Mouse (Mus musculus) neural tube, embryonic 13.5 days (tissue): ENCODE data around the gene Mta1. TPM values are rescaled to one million over a fixed set of nuclear protein-coding genes. Genes with fewer than 3 reads are reported as not detected.

Experiments
- ATAC-seq: fragments of 200-750 bp; cut with Nextera tagmentation; 2 replicates; pipeline ENCODE4 v1.8.0; 2017; ENCODE audit warnings: low read depth, mild to moderate bottlenecking, moderate TSS enrichment, moderate library complexity
- H3K27ac ChIP-seq: fragments of 300-500 bp; sonication (generic); replicated peaks from 2 replicates; pipeline ENCODE4 v1.5.1; 2015; ENCODE audit warnings: moderate library complexity, mild to moderate bottlenecking, inconsistent platforms
- H3K27me3 ChIP-seq: fragments of 300-500 bp; sonication (generic); 2 replicates; pipeline ENCODE4 v1.6.1; 2015; ENCODE audit warnings: mild to moderate bottlenecking, inconsistent platforms
- H3K36me3 ChIP-seq: fragments of 300-500 bp; sonication (generic); 2 replicates; pipeline ENCODE4 v1.6.1; 2015; ENCODE audit warnings: mild to moderate bottlenecking, inconsistent platforms
- H3K4me1 ChIP-seq: fragments of 300-500 bp; sonication (generic); replicated peaks from 2 replicates; pipeline ENCODE4 v1.6.1; 2015; ENCODE audit warnings: inconsistent platforms
- H3K4me2 ChIP-seq: fragments of 300-500 bp; sonication (generic); 2 replicates; pipeline ENCODE4 v1.6.1; 2015; ENCODE audit warnings: inconsistent platforms, mild to moderate bottlenecking, moderate library complexity
- H3K4me3 ChIP-seq: fragments of 300-500 bp; sonication (generic); 2 replicates; pipeline ENCODE4 v1.5.1; 2015; ENCODE audit warnings: mild to moderate bottlenecking, inconsistent platforms
- H3K9ac ChIP-seq: fragments of 300-500 bp; sonication (generic); 2 replicates; pipeline ENCODE4 v1.6.1; 2015; ENCODE audit warnings: moderate library complexity, mild to moderate bottlenecking, inconsistent platforms
- H3K9me3 ChIP-seq: fragments of 300-500 bp; sonication (generic); 2 replicates; pipeline ENCODE4 v1.6.1; 2016; ENCODE audit warnings: inconsistent platforms
- WGBS: fragments of 180-500 bp; shearing (Covaris S2); methylation state at CpG from one replicate; pipeline ENCODE4 v1.1.7; 2015; 5-methylcytosine and 5-hydroxymethylcytosine counted together
- polyA plus RNA-seq: library from polyadenylated mRNA; unstranded; fragments of >200 nt; fragmentation: Nextera tagmentation; extraction: Ambion mirVana; gene quantifications from 2 replicates; pipeline ENCODE4 v1.2.1, GENCODE M21; 2015

Mta1 gene
- polyA plus RNA-seq, 1 experiment from 2014 or later, result 14.8 TPM

- Histone ChIP-seq H3K27ac (no peak overlapping the region), H3K4me1 (peaks cover 62% of the 10 kb centered on the region), H3K9me3 (no peaks in the 10 kb centered on the region), H3K4me2 (no peak overlapping the region), H3K36me3 (peaks cover 25% of the 10 kb centered on the region), H3K4me3 (no peak overlapping the region), H3K27me3 (peaks cover 2% of the 10 kb centered on the region; the same call in 1 of the 2 replicates), H3K9ac (no peak overlapping the region)
- no peak for ATAC-seq
- WGBS, result 92% methylated on average over 16 of the region's 16 CpGs
Measured at GRCm38 (mm10) chr12:113144886-113145285, 46.8 kb downstream of the Mta1 start.

GRCm38 (mm10) chr12:113145591-113145990 is 47.5 kb downstream of the Mta1 start:
- Histone ChIP-seq H3K9me3 (no peaks in the 10 kb centered on the region), H3K9ac (no peak overlapping the region), H3K27ac (no peak overlapping the region), H3K36me3 (peaks cover 25% of the 10 kb centered on the region), H3K4me3 (no peak overlapping the region), H3K4me1 (peaks cover 61% of the 10 kb centered on the region), H3K27me3 (peaks cover 7% of the 10 kb centered on the region), H3K4me2 (no peak overlapping the region)
- no peak for ATAC-seq
- WGBS, result 91% methylated on average over 5 of the region's 5 CpGs

- 7% methylated on average over 45 of the region's 45 CpGs for WGBS
- peak within 1 kb of the TSS; percentile 42; the same call in 1 of the 2 replicates for H3K9ac ChIP-seq
- no peaks in the 10 kb centered on the region for H3K9me3 ChIP-seq
- peak within 1 kb of the TSS; percentile 11; the same call in 1 of the 2 replicates for H3K4me3 ChIP-seq
- peaks cover 15% of the 10 kb centered on the region for H3K27me3 ChIP-seq
- H3K4me1 ChIP-seq, result peaks cover 55% of the 10 kb centered on the region
- peak within 1 kb of the TSS; percentile 52; the same call in 1 of the 2 replicates for H3K27ac ChIP-seq
- ATAC-seq, result no peak
- peaks cover 25% of the 10 kb centered on the region for H3K36me3 ChIP-seq
- H3K4me2 ChIP-seq, result peak within 1 kb of the TSS; percentile 35
Measured at GRCm38 (mm10) chr12:113146112-113147057, 48.3 kb downstream of the Mta1 start, which contains the start of gene Crip1. Gene Crip1, plus strand, starts transcription at chr12:113146316.

GRCm38 (mm10) chr12:113147481-113147880 is 49.4 kb downstream of the Mta1 start:
- peak overlapping the region; percentile 52; the same call in 1 of the 2 replicates for H3K27ac ChIP-seq
- peaks cover 26% of the 10 kb centered on the region for H3K27me3 ChIP-seq
- no peak for ATAC-seq
- no peak overlapping the region for H3K4me2 ChIP-seq
- no peaks in the 10 kb centered on the region for H3K9me3 ChIP-seq
- 73% methylated on average over 8 of the region's 8 CpGs for WGBS
- no peak overlapping the region for H3K4me3 ChIP-seq
- H3K36me3 ChIP-seq, result peaks cover 25% of the 10 kb centered on the region
- no peak overlapping the region for H3K9ac ChIP-seq
- H3K4me1 ChIP-seq, result peaks cover 54% of the 10 kb centered on the region

GRCm38 (mm10) chr12:113148381-113149035 is 50.4 kb downstream of the Mta1 start:
- Histone ChIP-seq H3K4me2 (no peak overlapping the region), H3K27ac (no peak overlapping the region), H3K27me3 (peaks cover 35% of the 10 kb centered on the region), H3K4me1 (peaks cover 44% of the 10 kb centered on the region), H3K9me3 (no peaks in the 10 kb centered on the region), H3K36me3 (peaks cover 23% of the 10 kb centered on the region), H3K4me3 (no peak overlapping the region), H3K9ac (no peak overlapping the region)
- ATAC-seq, result no peak
- 37% methylated on average over 16 of the region's 16 CpGs for WGBS

- H3K4me3 ChIP-seq, result no peak overlapping the region
- H3K4me1 ChIP-seq, result peaks cover 41% of the 10 kb centered on the region
- WGBS, result 50% methylated on average over 4 of the region's 4 CpGs
- H3K27me3 ChIP-seq, result peaks cover 35% of the 10 kb centered on the region
- no peak overlapping the region for H3K4me2 ChIP-seq
- H3K27ac ChIP-seq, result no peak overlapping the region
- no peaks in the 10 kb centered on the region for H3K9me3 ChIP-seq
- no peak overlapping the region for H3K9ac ChIP-seq
- peaks cover 15% of the 10 kb centered on the region for H3K36me3 ChIP-seq
- no peak for ATAC-seq
Measured at GRCm38 (mm10) chr12:113149341-113149740, 51.3 kb downstream of the Mta1 start.

GRCm38 (mm10) chr12:113149896-113150295 is 51.8 kb downstream of the Mta1 start:
- no peak overlapping the region for H3K9ac ChIP-seq
- WGBS, result 84% methylated on average over 3 of the region's 3 CpGs

GRCm38 (mm10) chr12:113150591-113150990 is 52.5 kb downstream of the Mta1 start:
- ATAC-seq, result no peak
- H3K9ac ChIP-seq, result no peak overlapping the region
- no peak overlapping the region for H3K4me3 ChIP-seq
- H3K36me3 ChIP-seq, result peaks cover 2% of the 10 kb centered on the region; the same call in 1 of the 2 replicates
- 83% methylated on average over 4 of the region's 4 CpGs for WGBS
- peaks cover 52% of the 10 kb centered on the region for H3K4me1 ChIP-seq
- H3K9me3 ChIP-seq, result no peaks in the 10 kb centered on the region
- no peak overlapping the region for H3K4me2 ChIP-seq
- H3K27me3 ChIP-seq, result peaks cover 35% of the 10 kb centered on the region
- no peak overlapping the region for H3K27ac ChIP-seq

More at GRCm38 (mm10) chr12:113149896-113150295, 51.8 kb downstream of the Mta1 start:
- Histone ChIP-seq H3K27ac (no peak overlapping the region), H3K36me3 (peaks cover 9% of the 10 kb centered on the region), H3K9me3 (no peaks in the 10 kb centered on the region), H3K4me2 (no peak overlapping the region), H3K27me3 (peaks cover 35% of the 10 kb centered on the region), H3K4me1 (peaks cover 45% of the 10 kb centered on the region), H3K4me3 (no peak overlapping the region)
- no peak for ATAC-seq

GRCm38 (mm10) chr12:113151046-113151445 is 53.0 kb downstream of the Mta1 start:
- H3K4me2 ChIP-seq, result no peak overlapping the region
- H3K27me3 ChIP-seq, result peaks cover 35% of the 10 kb centered on the region
- H3K4me3 ChIP-seq, result no peak overlapping the region; the same call in 1 of the 2 replicates
- WGBS, result 77% methylated on average over 8 of the region's 8 CpGs
- H3K36me3 ChIP-seq, result no peaks in the 10 kb centered on the region
- no peak for ATAC-seq
- no peak overlapping the region for H3K27ac ChIP-seq
- no peaks in the 10 kb centered on the region for H3K9me3 ChIP-seq
- peaks cover 52% of the 10 kb centered on the region for H3K4me1 ChIP-seq
- no peak overlapping the region for H3K9ac ChIP-seq

GRCm38 (mm10) chr12:113151661-113152271 is 53.7 kb downstream of the Mta1 start:
- peak overlapping the region; percentile 37 for H3K4me3 ChIP-seq
- peak overlapping the region; percentile 57 for H3K9ac ChIP-seq
- no peaks in the 10 kb centered on the region for H3K9me3 ChIP-seq
- H3K4me1 ChIP-seq, result peaks cover 49% of the 10 kb centered on the region
- no peak overlapping the region for H3K27ac ChIP-seq
- ATAC-seq, result no peak
- 2% methylated on average over 36 of the region's 36 CpGs for WGBS
- H3K36me3 ChIP-seq, result no peaks in the 10 kb centered on the region
- peak overlapping the region; percentile 64 for H3K4me2 ChIP-seq
- peaks cover 35% of the 10 kb centered on the region for H3K27me3 ChIP-seq

GRCm38 (mm10) chr12:113152272-113152661 is 54.2 kb downstream of the Mta1 start:
- ATAC-seq, result no peak
- Histone ChIP-seq H3K4me3 (peak overlapping the region; percentile 37), H3K27ac (no peak overlapping the region), H3K9ac (peak overlapping the region; percentile 57), H3K36me3 (no peaks in the 10 kb centered on the region), H3K9me3 (no peaks in the 10 kb centered on the region), H3K4me1 (peaks cover 52% of the 10 kb centered on the region), H3K4me2 (peak overlapping the region; percentile 64), H3K27me3 (peaks cover 35% of the 10 kb centered on the region)
- 27% methylated on average over 19 of the region's 19 CpGs for WGBS
